Mouse (Mus musculus) liver (tissue): ENCODE measurements around the gene Nepro.

Experiments
- DNase-seq: peaks from one replicate; pipeline ENCODE4 v3.0.0-alpha.2; 2020; ENCODE audit warnings: mixed read lengths

The Nepro gene

DNA sequence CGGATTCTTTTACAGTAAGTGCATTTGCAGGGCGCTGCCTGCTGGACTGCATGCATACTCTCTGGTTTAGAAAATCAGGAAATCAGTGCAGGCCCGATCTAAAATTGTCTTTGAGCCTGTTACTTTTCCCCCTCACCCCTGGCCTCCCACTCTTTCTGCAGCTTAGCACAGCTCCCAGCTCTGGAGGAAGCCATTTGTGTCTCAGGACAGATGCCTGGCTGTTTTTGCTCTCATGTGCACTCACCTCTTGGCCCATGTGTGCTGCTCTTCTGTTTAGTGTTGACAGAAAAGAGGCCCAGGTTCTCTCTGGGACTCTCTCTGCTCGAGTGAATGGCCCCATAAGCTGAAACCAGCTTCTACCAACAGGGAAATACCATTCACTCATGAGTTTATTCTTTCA, 20.6 kb upstream of the Nepro start:
- no peak for DNase-seq

DNA sequence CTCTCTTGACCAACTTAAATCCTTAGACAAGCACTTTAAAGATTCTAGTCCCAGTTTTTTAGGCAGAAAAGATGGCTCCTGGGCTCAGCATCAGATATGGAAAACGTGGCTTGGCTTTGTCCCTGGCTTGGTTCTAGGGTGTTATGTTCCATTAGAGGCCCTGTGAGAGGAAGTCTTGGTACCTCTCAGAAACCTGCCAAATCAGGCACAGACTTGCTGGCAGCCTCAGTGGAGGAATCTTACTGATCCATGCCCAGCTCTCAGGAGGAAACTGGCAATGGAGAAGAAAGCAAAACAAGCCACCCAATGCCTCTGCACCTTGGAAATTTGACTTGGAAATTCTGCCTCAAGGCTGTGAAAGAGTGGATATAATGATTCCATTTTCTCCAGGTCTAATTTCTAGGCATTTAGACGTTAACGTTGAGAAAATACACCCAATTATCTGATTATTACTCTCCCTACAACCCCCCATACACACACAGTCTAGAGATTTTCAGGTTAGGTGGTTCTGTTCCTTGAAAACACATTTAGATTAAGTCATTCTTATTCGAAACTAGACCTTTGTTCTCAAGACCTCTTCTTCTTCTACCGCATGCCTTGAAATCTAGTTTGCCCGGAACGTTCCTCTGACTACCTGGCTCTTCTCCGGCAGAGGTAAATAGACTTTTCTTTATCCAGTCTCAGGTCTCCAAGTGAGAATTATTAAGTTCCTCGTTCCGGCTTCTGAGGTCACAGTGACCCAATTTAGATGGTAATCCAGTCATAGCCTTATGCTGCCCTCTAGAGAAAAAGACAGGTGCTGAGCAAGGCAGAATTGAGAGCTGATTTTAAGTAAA, 7.6 kb upstream of the Nepro start:
- DNase-seq = no peak

DNA sequence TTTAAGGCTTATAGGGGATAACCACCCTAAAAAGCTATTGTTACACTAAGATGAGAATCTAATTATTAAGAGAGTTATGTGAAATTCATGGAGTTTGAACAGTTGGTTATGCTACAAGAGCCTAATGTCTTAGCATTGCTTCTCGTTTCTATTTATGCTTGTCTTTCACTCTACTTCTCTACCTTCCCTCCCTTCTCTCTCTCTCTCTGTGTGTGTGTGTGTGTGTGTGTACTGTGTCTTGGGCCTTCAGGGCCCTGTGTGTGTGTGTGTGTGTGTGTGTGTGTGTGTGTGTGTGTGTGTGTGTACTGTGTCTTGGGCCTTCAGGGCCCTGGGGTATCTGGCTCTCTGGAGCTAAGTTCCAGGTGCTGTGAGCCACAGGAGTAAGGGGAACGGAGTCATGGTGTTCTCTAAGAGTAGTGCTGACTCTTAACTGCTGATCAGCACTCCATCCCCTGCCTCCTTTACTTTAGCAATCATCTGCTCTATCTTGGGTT, 6.9 kb upstream of the Nepro start:
- DNase-seq = no peak

DNA sequence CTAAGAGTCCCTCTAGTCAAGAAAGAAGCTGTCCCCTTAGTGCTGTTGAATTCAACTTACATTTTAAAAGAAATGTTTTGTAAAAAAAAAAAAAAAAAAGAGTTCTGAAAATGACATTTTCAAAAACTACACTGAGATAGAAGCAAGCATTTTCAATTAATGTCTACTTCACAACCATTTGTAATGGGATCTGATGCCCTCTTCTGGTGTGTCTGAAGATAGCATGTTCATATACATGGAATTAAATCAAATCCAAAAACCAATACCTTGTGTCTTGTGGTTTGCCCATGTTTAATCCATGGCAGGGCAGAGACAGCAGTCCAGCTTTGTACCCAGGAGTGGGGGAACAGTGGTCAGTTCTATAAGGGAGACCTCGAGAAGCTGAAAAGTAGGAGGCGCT, 6.3 kb upstream of the Nepro start:
- DNase-seq = no peak

DNA sequence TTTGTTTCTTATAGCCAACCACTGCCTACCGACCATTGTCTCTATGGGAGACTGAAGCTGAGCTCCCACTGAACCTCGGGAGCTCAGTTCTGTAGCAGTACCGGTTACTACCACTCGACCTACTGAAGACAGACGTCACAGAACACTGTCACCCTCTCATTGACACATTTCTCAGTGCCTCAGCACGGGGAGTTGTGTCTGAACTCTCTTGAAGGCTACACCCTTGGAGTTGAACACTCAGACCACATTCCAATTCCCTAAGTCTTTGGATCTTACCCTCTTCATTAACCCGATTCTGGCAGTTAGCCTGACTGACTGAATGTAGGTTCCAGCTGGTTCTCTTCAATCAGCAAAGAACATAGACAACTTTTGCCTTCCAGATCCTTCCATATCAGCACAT, 4.8 kb upstream of the Nepro start:
- DNase-seq = no peak

DNA sequence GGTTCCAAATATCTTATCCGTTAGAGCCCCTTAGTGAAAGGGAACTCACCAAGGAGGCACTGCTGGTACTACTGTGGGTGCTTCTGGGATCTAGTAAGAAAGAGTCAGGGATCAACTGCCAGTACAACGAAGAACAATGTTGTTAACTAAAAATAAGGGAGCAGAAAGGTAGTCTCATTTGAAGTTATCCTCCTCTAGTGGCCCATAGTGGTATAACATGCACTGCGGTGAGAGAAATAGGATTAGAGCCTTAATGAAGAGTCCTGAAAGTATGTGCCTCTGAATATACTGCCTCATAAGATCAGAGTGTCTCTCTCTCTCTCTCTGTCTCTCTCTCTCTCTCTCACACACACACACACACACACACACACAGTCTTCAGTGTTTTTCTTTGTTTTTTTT, 3.6 kb upstream of the Nepro start:
- no peak for DNase-seq

DNA sequence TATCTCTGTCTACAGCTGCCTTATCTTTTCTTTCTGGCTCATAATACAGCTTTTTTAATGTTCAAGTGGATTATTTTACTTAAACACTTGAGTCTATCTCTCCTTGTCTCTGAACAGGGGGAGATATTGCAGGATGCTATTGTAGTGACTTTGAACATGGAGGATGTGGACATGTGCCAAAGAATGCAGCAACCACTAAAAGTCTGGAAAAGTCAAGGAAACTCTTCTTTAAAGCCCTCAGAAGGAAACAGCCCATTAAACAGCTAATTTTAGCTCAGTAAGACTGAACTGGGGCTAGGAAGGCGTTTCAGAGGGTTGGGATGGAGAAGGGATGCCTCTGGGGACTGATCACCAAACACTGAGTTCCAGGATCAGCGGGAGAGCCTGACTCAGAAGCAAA, 1.4 kb upstream of the Nepro start:
- no peak for DNase-seq

DNA sequence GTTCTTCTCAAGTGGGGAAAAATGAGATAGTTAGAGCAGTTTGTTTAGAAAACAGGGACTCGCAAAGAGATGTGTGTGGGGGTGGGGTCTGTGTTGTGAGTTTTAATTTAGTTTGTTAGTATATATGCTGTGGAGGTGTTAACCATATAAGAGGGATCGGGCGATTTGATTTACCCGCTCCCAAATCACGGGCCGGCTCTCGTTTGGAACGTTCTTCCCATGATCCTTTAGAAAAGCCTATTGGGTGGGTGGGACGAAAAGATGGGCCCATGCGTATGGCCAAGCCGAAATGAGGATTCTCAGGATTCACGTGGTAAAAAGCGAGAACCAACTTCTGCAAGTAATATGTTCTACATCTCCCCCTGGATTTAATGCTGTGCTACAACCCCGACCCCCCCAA, 746 bp downstream of the Nepro start:
- peak; percentile 21 for DNase-seq

DNA sequence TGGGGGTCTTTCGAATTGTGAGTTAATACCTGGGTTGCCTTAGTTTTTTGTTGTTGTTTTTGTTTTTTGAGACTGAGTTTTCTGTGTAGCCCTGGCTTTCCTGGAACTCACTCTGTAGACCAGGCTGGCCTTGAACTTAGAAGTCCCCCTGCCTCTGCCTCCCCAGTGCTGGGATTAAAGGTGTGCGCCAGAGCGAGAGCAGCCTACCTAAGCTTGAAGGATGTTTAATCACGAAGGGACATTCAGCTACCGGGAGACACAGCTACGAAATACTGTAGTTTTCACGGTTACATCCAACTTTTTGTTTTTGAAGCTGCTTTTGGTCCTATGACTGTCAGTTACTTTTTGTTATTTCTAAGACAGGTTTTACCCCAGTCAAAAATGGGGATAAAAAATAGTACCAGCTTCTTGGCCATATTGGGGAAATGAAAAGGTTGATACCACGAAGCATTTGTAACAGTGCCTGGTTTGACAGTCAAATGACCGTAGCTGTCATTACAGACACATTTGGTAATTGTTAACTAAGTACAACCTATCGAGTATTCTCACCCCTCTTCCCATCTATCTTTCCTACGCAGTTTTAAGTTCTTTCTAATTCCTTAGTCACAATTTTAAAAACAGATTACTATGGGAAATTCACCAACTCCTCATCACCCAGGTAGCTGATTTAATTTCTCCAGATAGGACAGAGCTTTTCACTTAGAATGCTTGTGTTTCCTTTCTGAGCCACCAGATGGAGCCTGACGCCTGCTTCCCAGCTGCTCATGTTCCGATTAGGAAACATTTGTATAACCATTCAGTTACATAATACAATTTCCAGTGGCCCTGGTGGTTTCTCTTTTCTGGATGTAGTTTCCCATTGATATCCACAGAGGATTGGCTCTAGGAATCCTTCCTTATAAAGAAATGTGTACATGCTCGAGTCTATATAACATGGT, 1.5 kb downstream of the Nepro start:
- peak; percentile 68 for DNase-seq

DNA sequence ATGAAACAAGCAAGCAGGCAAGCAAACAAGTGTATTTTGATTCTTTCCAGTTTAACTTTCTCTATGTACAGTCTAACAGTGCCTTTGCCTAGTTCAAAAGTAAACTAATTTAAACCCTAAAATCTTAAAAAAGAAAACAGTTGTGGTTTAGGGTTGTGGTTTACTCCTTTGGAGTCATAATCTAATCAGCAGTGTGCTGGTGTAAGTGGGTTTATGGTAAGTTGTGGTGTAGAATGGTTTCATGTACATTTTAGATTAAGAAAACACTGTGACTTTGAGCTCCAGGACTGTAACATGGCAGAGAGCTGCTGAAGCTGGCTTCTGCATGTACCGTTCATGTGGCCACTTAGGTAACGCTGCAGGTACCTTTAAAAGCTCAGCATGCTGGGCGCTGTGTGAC, 3.4 kb downstream of the Nepro start:
- DNase-seq = no peak

DNA sequence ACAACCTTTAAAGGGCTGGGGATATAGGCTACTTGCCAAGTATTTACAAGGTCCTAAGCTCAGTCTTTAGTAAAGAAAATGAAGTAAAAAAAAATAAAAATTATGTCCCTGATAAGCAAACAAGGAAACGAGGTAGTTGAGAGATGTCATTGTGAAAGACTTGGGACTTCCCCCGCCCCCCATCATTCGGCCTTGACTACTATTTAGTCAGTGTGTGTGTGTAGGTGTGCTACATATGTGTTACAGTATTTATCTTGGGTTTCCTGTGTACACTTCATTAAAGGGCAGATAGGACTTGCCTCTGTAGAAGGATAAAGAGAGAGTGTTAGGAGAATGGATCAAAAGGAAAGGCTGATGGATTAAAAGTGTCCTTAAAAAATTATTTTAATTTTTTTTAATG, 10.0 kb downstream of the Nepro start:
- no peak for DNase-seq

DNA sequence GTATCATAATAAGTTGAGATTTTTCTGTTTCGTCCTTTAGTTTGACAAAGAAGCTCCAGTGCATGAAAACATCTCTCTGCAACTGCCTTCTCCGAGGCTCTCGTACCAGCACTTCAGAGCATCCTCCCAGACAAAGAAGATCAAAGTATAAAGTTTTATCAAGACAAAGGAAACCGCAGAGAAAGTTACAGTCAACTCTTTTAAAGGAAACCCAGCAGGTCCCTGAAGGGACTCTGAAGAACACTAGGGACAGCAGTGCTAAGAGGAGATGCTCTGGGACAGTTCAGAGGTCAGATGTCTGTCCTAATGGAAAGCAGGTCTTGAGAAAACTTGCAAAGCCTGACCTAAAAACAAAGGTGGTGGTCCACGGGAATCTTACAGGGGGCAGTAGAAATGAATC, 11.6 kb downstream of the Nepro start:
- no peak for DNase-seq

DNA sequence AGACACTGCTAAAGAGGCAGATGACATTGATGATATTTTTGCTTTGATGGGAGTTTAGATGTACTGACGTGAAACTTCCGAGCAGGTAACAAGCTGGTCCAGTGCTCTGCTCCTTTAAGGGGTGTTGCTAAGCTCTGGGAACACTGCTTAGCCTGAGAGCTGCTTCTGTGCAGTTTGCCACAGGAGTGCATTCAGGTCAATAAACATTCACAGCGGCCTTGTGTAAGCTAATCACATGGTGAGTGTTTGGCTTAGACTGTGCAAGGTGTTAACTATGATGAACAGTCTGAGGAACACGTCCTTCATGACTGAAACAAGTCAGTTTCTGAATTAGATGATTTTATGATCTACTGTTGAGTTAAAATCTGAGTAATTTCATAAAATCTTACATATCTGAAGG, 12.0 kb downstream of the Nepro start:
- DNase-seq = no peak

DNA sequence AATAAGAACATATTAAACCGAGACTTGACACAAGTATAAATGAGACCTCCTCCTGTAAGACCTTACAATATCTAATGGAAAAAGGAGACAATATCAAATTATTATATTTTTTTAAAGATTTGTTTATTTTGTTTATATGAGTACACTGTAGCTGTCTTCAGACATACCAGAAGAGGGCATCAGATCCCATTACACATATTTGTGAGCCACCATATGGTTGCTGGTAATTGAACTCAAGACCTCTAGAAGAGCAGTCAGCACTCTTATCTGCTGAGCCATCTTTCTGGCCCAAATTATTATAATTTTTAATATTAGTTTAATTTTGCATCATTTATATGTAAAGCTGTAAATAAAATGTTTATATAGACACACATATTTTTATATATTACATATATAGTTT, 18.7 kb downstream of the Nepro start:
- DNase-seq = no peak

DNA sequence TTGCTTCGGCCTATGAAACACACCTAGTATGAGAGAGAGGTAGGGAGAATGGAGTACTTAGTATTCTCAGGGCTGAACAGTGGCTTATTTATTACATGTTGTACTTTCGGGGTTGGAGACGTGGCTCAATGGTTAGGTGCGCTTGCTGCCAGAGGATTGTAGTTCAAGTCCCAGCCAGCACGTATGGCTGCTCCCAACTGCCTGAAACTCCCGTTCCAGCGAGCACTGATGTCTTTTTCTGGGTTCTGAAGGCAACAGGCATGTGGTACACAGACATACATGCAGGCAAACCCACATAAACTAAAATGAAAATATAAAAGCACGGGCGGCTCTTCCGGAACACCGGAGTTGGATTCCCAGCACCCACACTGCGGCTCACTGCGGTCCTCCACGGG, 21.4 kb downstream of the Nepro start:
- DNase-seq = no peak

DNA sequence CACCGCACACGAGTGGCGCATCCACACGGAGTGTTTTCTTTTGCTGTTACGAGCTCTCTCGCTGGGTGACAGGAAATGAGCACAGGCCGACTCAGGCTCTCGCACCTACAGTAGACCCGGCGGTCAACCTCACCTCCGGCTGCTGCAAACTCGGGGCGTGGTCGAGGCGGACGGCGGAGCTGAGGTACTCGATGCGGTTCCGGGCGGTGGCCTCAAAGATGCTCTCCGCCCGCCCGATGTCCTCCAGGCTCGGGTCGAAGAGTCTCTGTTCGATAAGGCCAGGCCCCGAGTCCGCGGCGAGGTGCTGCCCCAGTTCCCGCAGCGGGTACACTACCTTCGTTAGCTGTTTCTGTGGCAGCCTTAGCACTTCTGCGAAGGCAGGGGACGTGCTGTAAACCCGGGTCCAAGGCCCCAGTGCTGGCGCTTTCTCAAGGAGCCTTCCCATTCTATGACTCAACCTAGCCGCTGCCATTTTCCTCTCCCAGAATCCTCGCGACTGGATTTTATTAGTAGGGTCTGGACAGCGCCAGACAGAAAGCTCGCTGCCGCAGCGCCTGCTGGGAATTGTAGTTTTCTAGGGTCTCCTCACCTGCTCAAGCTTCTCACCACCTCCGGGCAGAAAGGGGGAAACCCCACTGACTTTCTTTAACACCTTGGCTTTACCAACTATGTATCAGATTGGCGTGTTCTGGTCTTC, 21.9 kb downstream of the Nepro start, which contains the start of gene Gtpbp8:
Gene Gtpbp8, minus strand, starts transcription at position 498 of the 697 bp plus-strand sequence.
- DNase-seq = peak; percentile 86

DNA sequence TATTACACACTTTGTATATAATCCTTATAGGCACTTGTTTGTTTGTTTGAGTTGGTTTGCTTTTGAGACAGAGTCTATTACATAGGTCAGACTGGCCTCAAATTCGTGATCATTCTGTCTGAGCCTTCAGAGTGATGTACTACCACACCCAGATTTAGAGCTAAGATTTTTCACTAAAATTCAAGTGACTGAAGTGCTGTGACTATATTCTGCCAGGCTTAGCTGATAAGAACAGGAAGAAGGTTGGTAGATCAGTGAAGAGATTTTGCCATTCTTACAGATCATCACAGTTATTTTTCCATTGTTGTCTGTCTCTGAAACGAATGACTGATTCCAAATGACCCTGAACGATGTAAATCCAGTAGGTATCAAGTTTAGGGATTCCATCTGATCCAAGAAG, 23.9 kb downstream of the Nepro start:
- no peak for DNase-seq

DNA sequence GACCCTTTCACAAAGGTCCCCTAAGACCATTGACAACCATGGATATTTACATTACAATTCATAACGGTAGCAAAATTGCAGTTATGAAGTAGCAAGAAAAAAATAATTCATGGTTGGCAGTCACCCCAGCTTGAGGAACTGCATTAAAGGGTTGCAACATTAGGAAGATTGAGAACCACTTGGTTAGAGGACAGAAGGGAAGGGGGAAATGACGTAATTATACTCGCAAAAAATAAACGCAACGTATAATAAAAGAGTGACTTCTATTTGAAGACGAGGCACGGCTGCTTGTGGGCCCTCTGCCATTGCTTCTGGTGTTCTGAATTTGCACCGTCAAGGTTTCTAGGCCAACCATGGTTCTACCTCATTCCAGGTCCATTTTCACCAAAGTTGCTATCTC, 33.6 kb downstream of the Nepro start:
- no peak for DNase-seq

DNA sequence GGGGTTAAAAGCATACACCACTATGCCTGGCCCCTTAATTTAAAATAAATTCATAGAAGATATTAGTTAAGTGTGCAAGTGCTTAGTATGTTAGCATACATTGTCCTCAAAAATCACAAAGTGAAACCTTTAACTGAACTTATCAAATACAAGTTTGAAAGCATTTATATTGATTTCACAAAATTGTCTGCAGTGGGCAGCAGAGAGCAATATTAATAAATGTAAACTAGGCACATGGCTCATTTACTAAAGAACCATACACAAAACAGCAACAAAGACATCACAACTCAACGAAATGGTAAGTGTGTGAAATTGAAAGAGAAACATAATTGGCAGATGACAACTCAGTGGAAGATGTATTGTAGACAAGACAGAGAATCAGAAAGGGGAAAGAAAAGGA, 37.7 kb downstream of the Nepro start:
- no peak for DNase-seq

DNA sequence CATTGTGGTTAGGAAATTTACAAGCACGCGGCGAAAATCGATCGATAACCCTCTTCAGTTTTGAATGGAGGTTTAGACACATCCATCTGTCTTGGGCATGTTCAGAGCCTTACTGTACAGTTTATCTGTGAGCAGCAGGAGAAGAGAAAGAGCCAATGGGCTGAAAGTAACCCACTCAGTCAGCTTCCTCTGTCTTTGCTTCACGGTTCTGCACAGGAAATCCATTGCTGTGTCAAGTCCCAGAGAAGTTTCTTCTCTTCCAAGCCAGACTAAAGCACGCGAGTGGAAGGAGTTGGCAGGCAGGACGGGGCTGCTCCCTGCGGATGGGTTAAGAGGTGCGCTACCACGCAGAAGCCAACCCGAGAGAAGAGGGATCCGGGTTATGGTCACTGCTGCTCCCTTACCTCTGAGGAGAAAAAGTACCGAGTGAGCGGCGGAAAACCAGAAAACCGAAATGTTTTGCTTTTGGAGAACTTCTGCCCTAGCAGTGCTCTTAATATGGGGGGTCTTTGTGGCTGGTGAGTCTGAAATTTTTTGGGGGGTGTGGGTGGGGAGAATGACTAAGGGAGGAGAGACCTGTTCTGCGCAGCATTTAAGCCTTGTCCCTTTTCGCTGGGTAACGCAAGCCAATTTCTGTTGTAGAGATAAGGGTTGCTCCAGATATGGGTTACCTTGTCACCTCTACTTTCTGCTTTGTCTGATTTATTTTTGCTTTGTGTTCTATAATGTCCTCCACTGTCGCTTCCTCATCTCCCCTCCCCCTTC, 41.6 kb downstream of the Nepro start, which contains the start of gene Cd200r1:
Gene Cd200r1, plus strand, starts transcription at position 182 of the 765 bp plus-strand sequence.
- DNase-seq = peak; percentile 15

DNA sequence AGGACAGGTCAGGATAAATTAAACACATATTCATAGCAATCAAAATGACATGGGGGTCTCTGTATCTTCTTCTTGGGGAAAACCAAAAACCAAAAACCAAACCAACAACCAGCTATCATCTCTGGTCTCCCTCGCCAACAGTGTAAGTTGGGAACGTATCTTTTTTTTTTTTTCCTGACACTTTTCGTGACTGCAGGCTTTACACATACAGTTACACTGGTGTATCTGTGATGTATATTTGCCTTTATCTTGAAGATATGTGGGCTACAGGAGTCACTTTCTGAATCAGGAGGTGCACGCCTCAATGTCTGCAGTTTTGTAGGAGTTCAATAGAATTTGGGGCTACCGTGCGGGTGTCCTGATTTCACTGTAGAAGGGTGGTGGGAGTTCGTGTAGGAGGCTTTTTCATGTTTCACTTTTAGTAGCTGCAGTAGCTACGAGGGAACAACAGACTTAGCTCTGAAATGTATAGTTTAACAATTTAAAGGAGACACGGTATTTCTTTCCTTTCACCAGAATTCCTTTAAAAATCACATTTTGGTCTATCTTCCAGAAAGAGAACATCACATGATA, 42.3 kb downstream of the Nepro start:
- DNase-seq = no peak

DNA sequence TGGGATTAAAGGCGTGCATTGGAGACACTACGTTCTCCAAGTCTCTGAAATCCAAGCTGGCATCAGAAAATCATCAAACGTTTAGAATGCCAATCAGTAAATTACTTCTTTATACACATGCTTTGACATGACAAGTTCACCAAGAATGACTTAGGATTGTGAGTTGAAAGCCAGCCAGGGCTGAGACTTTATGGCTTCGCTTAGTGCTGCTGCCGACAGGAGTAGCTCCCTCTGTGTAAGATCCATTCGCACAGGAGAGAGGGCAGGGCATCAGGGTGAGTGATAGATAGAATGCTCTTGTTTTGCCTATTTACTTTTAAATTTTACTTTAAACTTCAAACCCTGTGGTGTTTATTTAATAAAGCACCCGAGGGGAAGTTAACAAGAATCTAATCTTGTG, 43.4 kb downstream of the Nepro start:
- no peak for DNase-seq
